Mouse (Mus musculus): ENCODE data around the gene Atp6v1g2.
"Not testable (repeated sequence)": the region's sequence is repeated elsewhere in the genome, so short reads cannot be mapped to it uniquely, and the experiment has no call there.

GRCm38 (mm10) chr17:35234090-35234489 is 630 bp downstream of the Atp6v1g2 start:
- not testable (repeated sequence) for TF ChIP-seq TAL1, GATA1 (IDR thresholded peaks at IDR 0.05; ENCODE audit: low read length)

Measured in erythroblast, embryonic 14.5 days (primary cell).